Mouse (Mus musculus): ENCODE data around the gene Nrxn1.

Nrxn1 gene

DNA sequence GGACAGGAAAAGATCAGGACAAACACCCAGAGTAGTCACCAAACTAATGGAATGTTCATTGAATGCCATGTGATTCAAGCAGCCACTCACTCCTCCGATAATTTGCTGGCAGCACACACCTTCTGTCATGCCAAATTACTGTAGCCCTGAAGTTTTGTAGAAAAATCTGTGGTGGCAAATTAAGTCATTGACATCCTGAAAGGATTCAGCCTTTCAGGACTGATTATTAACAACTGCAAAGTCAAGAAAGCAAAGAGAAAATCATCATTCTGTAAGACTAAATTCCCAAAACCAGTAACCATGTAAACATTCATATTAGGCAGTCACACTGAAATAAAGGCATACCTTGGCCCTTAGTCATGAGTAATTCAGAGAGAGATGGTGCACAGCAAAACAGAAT lies 662.7 kb downstream of the Nrxn1 start:
- DNase-seq (ENCODE audit: low spot score), result no peak

DNA sequence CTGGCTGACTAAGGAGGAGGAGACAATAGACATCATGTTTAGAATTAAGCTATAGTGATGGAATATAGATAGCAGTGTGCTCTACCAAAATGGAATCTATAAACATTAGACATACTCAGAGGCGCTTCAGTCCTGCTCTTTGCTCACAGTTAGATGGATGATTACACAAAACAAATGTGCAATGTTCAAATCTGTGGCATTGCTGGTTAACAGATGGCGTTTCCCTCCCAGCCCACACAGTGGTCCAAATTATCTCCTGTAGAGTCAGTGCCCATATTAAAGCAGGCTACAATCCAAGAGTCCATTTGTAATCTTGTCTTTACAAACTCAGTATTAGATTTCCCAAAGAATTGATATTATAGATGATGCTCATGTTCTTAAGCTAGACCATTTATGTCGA lies 666.9 kb downstream of the Nrxn1 start:
- DNase-seq (ENCODE audit: low spot score), result no peak

GRCm38 (mm10) chr17:90422591-90422990 lies 670.3 kb downstream of the Nrxn1 start:
- no peak for DNase-seq (ENCODE audit: low spot score)

- no peak for DNase-seq (ENCODE audit: low spot score)
These were observed 672.1 kb downstream of the Nrxn1 start for GRCm38 (mm10) chr17:90420757-90421156.

GRCm38 (mm10) chr17:90419615-90420014 lies 673.3 kb downstream of the Nrxn1 start:
- no peak for DNase-seq (ENCODE audit: low spot score)

DNA sequence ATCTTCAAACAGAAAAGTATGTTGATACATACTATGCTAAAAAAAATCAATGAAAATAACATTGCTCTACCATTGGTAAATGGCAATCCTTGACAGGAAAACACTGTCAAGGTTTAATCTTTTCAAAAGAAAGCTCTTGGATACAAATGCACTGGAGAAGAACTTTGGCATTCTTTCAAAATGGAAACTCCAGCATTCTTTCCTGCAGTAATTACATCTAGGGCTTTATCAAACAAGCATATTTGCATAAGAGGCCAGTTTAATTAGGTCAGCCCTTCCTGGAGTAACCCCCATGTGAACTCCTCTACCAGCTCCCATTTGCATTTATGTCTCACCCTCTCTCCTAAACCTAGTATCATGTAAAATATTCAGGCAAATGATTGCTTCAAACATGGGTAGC lies 696.5 kb downstream of the Nrxn1 start:
- no peak for DNase-seq (ENCODE audit: low spot score)

DNA sequence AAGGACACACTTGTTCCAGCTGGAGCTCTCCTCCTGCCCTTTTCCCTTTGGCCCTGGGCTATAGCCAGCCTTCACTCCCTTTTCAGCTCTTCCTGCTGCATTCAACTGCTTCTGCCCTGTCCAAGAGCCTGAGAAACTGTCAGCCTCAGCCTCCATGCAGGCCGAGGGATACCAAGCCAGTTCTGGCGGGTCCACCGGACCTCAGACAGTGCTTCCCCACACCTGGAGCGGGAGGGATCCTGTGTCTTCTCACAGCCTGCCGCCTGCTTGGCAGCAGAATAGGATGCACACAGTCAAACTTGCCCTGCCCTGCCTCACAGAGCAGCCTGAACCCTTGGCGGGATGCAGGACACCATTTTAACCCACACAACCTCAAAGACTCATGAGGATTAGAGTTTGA lies 698.3 kb downstream of the Nrxn1 start:
- no peak for DNase-seq (ENCODE audit: low spot score)

DNA sequence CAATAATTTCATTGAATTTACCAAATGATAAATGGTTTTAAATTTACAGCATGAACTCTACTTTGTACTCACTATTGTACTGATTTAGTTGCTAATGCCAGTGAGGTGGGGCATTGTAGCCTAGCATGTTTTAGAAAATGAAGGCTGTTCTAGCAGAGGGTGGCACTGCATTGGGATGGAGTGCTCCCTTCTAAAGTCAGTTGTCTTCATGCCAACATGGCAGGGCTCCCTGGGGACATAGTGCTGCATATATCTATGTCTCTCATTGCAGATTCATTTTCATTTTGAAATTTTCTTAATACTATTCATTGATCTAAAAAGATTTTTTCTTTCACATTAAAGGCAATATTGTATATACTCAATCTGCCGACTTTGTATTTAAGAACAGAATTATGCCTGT lies 700.1 kb downstream of the Nrxn1 start:
- no peak for DNase-seq (ENCODE audit: low spot score)

GRCm38 (mm10) chr17:90390316-90391212 lies 702.3 kb downstream of the Nrxn1 start:
- DNase-seq (ENCODE audit: low spot score), result no peak

- no peak for DNase-seq (ENCODE audit: low spot score)
These were observed 708.0 kb downstream of the Nrxn1 start for GRCm38 (mm10) chr17:90384856-90385255.

- DNase-seq (ENCODE audit: low spot score), result no peak
These were observed 710.1 kb downstream of the Nrxn1 start for GRCm38 (mm10) chr17:90382496-90383443.

DNA sequence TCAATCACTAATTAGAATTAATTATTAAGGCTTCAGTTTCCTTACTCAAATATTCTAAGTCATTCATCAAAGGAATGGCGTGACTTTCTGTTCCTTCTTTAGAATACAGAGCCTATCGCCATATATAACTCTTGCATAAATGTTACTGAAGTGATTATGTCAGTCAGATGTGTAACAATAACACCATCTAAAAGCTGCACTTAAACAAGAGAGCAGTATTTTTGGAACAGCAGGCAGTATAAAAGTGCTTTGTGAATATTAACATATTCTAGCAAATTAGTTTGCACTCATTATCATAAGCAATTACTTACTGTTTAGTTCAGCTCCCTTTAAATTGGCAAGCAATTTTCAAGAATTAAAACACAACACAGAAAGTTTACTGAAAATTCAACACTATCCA lies 716.3 kb downstream of the Nrxn1 start:
- no peak for DNase-seq (ENCODE audit: low spot score)

- no peak for DNase-seq (ENCODE audit: low spot score)
These were observed 730.7 kb downstream of the Nrxn1 start for GRCm38 (mm10) chr17:90362169-90362568.

DNA sequence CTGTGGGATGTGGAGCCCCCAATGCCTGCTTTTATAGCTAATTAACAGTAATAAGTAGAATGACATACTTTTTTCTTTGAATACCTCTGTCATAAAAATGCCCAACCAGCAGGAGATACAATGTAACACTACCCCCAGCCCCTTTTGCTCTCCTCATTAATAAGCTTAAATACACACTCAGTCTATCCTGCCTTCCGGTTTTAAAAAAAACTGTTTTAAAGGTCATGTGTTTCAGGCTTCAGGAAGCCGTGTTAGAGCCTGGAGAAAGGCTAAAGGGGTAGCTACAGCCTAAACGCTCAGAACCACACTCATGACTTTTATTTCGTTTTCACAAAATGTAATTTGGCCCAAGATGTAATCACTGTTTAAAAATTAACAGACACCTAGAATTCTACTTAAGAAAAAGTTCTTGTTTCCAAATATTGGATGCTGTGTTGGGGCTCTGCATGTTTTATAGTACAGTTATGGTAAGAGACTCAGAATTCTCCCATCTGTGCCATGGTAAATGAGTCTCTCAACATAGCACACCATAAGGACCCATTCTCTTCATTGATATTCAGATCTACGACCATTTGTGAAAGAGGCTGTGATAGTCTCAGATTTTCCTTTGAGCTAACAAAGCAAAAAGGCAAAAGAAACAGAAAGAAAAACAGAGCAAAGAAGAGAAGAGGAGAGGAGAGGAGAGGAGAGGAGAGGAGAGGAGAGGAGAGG lies 743.3 kb downstream of the Nrxn1 start:
- DNase-seq (ENCODE audit: low spot score), result no peak

- DNase-seq (ENCODE audit: low spot score), result no peak
These were observed 746.0 kb downstream of the Nrxn1 start for GRCm38 (mm10) chr17:90346735-90347475.

- no peak for DNase-seq (ENCODE audit: low spot score)
These were observed 759.4 kb downstream of the Nrxn1 start for GRCm38 (mm10) chr17:90333445-90333844.

GRCm38 (mm10) chr17:90323674-90324073 lies 769.2 kb downstream of the Nrxn1 start:
- DNase-seq (ENCODE audit: low spot score), result no peak

DNA sequence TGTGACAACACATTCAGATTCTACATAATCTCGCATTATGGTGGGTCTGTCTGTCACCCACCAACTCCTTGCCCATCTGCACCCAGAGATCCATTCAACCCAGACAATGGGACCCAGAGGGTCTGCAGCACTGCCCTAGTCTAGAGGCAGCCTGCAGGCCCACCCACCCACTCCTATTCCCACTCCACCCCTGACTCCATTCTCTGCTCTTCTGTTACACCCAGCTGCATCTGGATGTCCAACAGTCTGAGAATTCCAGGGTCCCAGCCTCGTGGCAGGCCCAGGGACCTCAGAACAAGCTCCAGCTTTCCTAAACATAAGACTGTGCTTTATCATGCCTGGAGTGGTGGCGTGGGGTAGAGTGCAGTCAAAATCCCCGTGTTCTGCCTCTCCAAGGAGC lies 820.6 kb downstream of the Nrxn1 start:
- no peak for DNase-seq (ENCODE audit: low spot score)

GRCm38 (mm10) chr17:90271165-90271564 lies 821.7 kb downstream of the Nrxn1 start:
- DNase-seq (ENCODE audit: low spot score), result no peak

- DNase-seq (ENCODE audit: low spot score), result no peak
These were observed 823.7 kb downstream of the Nrxn1 start for GRCm38 (mm10) chr17:90269143-90269542.

DNA sequence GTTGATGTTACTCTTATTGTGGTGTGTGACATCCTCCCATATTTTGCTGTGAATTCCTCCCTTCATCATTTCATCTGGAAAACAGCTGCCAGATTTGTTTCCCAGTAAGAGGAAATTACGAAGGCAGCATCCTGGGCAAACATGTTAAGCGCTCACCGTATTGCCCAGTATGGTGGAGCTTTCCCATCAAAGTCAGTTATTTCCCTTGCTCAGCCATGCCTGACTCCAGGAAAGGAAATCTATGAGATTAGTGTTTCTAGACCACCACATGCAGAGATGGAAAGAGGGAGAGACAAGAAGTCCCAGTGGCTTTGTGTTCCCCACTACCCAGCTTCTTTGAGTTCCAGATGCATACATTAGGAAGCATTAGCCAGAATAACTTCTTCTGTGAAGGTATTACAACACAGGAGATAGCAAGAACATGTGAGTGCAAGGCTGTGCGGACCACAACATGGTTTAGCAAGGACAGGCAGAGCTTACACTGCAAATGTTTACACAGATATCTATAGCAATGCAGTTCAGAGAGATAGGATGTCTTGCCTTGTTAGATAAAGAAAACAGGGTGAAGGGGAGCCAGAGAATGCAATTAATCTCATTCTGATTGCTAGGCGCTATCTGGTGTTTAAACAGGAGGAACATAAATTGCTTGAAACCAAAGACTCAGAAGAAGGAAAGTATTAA lies 839.3 kb downstream of the Nrxn1 start:
- no peak for DNase-seq (ENCODE audit: low spot score)

Data from ovary, postnatal 14 days (tissue).